Mouse (Mus musculus): Measurements from ENCODE around the gene Rpl21. TPM values are rescaled to one million over a fixed set of nuclear protein-coding genes. Genes with fewer than 3 reads are reported as not detected.
A peak's percentile ranks its signal among the peaks of the same experiment; 100 is the strongest.

The Rpl21 gene
- total RNA-seq, 2 experiments from 2014 or later = 1,719 to 1,886 TPM

DNA sequence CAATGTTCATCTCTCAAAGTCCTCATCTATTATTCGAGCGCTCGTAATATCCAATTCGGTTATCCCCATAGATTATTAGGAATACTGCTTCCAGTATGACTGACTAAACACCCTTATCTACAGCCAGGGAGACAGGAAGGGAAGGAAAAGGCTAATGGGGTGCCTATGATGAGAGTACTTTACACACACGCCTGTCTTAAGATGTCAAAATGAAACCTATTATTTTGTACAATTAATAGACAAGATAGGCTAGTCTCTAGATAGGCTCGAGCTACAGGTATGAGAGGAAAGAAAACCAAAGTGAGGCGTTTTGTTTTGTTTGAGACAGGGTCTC, 288 bp upstream of the Rpl21 start:
- peak; percentile 4; the same call in 1 of the 2 replicates for ATAC-seq (ENCODE audit: poor library complexity, severe bottlenecking)

DNA sequence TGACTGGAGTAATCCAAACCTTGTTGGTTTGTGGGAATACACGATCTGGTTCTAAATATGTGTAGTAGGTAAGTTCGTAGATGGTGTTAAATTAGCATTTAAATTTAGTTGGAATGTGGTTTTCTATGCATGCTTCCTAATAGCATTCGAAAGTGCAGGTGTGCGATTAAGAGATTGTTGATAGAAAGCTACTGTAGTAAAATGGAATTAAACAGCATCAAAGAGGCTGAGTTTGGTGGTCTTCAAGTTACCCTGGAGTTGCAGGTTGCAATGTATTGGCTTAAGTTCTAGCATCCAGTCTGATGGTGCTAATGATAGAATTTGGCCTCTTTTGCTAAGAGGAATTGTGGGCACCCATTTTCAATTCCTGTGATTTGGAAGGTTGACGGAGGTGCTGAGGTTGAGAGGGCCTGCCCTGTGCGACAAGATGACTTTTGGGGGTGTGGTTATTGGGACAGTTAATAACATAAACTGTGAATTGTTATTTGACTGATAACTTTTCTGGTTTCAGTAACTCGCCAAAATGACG, 1.0 kb downstream of the Rpl21 start:
- ATAC-seq (ENCODE audit: poor library complexity, severe bottlenecking) = no peak

DNA sequence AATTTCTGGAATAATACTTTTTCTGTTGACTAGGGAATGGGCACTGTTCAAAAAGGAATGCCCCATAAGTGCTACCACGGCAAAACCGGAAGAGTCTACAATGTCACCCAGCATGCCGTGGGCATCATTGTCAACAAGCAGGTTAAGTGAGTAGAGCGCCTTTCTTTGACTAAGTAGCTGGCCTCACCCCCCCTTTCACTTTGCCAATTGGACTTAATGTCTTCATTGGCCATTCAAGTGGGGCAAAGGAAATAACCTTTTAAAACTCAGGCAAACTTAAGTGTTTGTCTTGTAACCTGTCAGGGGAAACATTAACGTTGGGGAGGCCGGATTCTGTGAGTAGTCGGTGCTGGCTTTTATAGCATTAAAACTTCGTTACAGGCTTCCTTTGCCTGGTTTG, 2.3 kb downstream of the Rpl21 start:
- ATAC-seq (ENCODE audit: poor library complexity, severe bottlenecking) = no peak

DNA sequence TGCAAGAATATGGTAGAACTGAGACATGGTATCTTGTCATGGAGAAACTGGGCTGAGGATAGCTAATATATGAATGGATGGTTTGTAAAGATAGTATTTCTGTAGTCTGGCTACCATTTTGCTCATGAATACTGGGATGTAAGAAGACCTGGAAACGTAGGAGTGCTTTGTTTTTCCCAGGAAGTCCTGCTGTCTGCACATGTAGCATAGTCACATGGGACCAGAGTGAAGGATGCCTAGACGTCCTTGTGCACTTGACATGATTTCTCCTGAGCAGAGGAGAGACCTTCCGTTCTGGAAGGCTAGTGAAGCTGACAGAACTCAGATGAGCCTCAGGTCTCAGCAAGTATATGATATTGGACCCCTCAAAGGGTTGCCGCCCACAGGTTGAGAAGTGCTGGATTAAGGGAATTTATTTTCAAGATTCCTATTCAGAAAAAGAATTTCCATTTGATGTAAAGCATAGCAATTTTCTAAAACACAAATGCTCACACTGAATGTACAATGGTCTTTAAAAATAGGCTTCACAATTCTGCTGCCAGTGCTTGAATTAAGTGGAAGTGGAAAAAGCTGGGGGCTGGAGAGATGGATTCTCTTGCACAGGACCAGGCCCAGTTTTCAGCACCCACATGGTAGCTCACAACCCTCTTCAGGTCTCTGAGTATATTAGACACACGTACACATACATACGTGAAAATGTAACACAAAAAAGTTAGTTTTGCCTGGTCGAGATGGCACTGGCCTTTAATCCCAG, 5.5 kb downstream of the Rpl21 start:
- ATAC-seq (ENCODE audit: poor library complexity, severe bottlenecking) = no peak

DNA sequence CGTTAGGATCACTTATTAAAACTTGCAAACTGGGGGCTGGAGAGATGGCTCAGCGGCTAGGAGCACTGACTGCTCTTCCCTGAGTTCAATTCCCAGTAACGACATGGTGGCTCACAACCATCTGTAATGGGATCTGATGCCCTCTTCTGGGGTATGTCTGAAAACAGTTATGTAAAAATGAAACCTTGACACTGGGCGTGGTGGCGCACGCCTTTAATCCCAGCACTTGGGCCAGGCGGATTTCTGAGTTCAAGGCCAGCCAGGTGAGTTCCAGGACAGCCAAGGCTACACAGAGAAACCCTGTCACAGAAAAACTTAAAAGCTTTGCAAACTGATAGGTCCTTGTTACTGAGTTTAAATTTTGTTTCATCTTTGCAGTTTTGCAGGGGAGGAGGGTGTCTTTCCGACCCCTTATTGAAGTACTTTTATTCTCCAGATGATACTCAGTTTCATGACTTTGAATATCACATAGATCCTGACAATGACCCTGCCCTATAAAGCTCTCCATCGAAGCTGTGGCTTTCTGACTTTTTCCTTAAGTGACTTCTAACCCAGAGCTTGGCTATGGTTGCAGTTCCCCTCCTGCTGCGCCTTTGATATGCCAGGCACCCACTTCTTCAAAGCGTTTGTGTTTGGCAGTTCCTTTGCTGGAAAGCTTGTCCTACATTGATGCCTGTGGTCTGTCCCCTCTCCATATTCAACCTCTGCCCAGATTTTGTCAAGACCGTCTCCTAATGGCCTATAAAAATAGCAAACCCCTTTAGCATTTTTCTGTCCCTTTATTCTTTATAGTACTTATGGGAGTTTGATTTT, 6.4 kb downstream of the Rpl21 start:
- ATAC-seq (ENCODE audit: poor library complexity, severe bottlenecking) = no peak

DNA sequence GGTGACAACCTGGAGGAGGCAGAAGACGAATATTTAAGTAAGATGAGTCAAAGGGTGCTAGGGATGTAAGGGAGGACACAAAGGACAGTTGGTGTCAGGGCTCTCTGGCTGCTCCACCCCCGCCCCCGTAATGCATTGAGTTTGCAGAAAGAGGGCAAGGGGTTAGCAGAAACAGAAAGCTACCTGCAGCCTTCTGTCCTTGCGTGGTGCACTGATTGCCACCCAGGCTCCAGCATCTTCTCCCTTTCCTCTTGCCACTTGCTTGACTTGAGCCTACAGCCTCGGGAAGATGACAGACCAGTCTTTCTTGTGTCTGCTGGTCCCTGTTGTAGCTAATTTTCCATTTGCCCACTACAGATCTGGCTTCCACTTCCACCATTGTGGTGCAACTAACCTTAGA, 7.1 kb downstream of the Rpl21 start:
- ATAC-seq (ENCODE audit: poor library complexity, severe bottlenecking) = no peak

DNA sequence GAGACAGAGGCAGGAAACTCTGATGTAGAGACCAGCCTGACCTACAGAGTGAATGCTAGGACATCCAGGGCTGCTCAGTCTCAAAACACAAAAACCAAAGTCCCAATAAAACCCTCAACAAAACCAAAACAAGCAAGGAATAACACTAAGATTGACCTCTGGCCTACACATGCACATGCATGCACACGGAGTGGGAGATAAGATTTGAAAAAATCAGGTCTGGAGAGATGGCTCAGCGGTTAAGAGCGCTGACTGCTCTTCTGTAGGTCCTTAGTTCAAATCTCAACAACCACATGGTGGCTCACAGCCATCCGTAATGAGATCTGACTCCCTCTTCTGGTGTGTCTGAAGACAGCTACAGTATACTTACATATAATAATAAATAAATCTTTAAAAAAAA, 7.7 kb downstream of the Rpl21 start:
- no peak for ATAC-seq (ENCODE audit: poor library complexity, severe bottlenecking)

DNA sequence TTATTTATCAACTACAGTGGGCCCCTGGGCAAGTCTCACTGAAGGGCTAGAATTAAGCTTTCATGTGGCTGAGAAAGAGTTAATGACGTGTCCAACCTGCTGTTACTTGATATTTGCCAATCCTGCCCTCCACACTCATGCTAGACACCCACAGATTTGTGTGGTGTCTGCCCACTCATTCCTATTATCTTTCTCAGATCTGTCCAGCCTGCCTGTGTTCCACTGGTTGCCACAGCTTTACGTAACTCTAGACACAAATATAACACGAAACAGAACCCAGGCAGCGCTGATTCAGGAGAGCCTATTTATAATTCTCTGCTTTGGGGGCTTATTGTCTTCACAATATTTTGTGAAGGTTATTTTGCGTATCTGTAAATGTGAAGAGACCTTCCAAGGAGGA, 8.6 kb downstream of the Rpl21 start:
- ATAC-seq (ENCODE audit: poor library complexity, severe bottlenecking) = no peak

DNA sequence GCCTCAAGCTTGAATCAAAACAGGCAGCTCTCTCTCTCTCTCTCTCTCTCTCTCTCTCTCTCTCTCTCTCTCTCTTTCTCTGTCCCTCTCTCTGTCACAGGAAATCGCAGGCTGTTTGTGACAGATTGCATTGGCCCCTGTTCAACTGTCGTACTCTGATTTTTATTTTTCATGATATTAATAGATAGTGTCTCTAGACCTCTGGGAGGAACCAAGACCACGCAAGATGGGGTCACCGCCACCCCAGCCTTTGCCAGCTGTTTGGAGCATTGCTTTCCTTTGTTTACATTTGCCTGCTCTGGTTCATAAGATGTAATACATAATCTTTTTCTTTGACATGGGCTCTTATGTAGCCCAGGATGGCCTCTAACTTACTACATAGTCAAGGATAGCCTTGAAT, 9.3 kb downstream of the Rpl21 start:
- ATAC-seq (ENCODE audit: poor library complexity, severe bottlenecking) = no peak

DNA sequence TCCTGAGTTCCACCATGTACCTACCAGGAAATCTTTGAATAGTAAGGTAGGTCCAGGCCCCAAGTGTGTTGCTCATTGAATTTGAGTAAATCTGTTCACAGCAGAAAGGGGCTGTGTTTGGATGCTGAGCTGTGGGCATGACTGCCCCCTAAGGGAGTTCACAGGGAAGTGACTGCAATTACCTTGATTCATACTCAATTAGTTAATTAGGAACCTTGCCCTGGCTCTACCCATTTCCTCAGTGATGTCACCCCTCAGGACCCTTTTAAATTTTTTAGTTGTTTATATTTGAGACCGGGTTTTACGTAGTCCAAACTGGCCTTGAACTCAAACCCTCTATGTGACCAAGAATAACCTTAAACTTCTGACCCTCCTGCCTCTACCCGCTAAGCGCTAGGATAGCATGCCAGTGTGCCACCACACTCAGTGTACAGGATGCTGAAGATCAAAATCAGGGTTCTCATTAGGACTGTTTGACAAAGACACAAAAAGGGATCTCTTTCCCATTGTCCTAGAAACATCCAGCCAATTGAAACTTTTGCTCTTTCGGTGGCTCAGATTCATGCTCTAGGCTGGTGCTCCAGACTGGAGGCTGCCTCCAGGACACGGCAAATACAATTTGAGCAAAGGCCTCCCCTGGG, 11.7 kb downstream of the Rpl21 start:
- ATAC-seq (ENCODE audit: poor library complexity, severe bottlenecking) = peak; percentile 49

DNA sequence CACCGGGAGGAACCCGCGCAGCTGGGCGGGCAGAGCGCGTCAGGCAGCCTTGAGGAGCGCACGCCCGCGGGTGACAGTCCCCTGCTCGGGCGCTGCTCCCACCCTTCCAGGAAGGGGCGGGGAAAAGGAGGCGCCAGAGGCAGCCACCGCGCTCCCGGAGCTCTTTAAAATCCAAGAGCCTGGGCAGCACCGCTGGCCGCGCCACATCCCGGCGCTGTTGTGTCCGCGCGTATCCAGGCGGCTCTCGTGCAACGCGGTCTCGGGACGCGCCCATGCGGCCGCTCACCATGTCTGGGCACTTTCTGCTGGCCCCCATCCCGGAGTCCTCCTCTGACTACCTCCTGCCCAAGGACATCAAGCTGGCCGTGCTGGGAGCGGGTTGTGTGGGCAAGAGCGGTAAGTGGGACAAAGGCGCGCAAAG, 12.3 kb downstream of the Rpl21 start, which contains the start of gene Rasl11a:
Rasl11a (plus strand) TSS at position 127 of the 421 bp plus-strand sequence.
- ATAC-seq (ENCODE audit: poor library complexity, severe bottlenecking) = peak; percentile 82

DNA sequence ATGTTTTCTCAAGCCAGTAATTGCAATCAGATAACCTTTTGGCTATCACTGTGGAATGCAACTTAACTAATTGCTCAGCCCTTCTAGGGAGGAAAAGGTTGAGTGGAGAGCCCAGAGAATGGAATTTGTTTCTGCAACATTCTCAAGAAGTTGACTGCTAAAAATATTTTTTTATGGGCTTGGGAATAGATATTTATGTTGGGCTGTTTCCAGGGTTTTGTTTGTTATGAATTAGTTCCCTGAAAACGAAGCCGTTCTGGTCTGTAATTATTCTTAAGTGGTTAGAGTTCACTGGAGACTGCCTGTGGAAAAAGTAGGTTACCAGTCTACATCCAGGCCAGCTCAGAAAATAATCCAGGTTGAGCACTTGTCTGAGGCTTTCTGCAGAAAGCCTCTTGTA, 13.8 kb downstream of the Rpl21 start:
- no peak for ATAC-seq (ENCODE audit: poor library complexity, severe bottlenecking)

DNA sequence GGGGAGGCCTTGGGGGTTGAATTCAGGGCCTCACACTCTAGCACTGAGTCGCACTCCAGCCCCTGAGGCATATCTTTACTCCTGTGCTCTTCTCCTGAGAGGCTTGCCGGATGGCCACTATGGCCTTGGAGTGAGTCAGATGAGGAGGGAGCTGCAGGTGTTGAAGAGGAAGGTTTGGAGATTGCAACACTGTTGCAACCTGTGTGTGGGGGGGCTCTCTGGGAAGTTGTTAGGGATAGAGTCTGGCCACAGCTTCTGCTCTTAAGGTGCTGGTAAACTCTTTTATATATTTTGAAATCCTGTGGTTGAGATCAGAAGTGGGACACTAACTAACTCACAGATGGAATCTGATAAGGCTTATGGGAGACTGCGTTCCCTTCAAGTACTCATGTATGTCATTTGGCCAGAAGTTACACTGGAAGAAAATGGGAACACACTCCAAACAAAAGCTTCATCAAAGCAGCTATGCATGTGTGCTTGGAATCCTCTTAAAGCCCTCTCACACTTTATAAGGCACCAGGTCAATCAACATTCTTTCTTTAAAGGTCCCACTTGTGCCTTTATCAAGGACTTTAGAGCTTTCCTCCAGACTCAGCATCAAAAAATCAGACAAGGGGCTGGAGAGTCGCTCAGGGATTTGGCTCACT, 16.4 kb downstream of the Rpl21 start:
- ATAC-seq (ENCODE audit: poor library complexity, severe bottlenecking) = no peak

DNA sequence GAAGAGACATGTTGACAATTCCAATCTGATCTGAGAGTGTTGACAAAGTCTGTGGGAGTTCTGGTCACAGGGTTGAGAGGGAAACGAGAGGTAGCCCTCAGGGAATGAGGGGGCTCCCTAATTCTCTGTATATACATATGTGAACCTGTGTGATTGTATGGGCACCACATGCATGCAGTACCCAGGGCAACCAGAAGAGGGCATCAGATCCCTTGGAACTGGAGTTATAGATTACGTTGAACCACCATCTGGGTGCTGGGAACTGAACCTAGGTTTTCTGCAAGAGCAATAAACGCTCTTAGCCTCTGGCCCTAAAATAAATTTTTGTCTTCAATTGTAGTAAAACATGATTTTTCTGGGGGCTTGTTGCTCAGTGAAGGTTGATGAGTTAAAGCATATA, 23.4 kb downstream of the Rpl21 start:
- no peak for ATAC-seq (ENCODE audit: poor library complexity, severe bottlenecking)

DNA sequence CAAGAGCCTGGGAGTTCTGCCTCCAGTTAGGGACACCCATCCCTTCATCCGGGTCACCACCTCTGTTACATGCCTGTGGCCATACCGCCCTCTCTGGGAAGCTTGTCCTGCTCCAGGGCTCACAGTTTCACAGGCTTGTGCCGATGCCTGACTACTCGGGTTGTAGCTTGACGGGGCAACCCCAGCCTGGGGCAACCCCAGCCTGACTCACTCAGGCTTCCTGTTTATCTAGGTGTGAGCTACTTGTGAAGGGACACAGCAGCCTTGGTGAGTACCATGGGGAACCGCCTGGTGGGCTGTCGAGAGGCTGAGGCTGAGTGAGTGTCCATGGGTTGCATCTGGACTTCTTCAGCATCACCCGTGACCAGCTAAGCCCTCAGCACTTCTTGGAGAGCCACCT, 24.9 kb downstream of the Rpl21 start:
- ATAC-seq (ENCODE audit: poor library complexity, severe bottlenecking) = no peak

DNA sequence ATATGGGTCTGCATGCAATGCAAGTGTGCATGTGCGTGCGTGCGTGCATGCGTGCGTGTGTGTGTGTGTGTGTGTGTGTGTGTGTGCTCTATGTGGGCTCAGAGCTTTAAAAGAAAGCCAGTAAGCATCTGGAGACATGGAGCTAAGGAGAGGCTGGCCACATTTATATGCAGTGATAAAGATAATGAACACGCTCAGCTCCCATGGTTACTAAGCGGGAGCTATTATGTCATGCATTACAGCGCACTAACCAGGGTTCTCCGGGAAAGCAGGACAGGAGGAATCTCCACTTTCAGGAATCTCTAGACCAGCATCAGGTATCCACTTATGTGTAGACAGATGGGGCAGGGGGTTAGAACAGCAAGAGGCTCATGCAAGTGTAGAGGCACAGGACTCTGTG, 26.1 kb downstream of the Rpl21 start:
- ATAC-seq (ENCODE audit: poor library complexity, severe bottlenecking) = no peak

DNA sequence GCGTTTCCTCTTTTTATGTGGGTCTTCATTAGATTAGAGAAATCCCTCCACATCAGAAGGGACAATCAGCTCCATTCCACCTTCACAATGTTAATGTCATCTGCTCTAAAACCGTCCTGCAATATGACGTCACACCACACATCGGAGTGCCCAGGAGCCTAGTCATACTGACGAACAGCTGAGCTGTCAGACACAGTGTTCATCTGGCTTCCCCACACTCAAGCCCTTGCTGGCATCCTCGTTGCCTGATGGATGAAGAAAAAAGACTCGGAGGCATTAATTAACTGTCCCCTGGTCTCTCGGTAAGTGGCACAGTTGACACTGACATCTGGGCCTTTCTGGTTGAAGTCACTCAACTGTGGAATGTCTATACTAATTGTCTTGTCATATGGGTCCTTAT, 26.6 kb downstream of the Rpl21 start:
- ATAC-seq (ENCODE audit: poor library complexity, severe bottlenecking) = no peak

DNA sequence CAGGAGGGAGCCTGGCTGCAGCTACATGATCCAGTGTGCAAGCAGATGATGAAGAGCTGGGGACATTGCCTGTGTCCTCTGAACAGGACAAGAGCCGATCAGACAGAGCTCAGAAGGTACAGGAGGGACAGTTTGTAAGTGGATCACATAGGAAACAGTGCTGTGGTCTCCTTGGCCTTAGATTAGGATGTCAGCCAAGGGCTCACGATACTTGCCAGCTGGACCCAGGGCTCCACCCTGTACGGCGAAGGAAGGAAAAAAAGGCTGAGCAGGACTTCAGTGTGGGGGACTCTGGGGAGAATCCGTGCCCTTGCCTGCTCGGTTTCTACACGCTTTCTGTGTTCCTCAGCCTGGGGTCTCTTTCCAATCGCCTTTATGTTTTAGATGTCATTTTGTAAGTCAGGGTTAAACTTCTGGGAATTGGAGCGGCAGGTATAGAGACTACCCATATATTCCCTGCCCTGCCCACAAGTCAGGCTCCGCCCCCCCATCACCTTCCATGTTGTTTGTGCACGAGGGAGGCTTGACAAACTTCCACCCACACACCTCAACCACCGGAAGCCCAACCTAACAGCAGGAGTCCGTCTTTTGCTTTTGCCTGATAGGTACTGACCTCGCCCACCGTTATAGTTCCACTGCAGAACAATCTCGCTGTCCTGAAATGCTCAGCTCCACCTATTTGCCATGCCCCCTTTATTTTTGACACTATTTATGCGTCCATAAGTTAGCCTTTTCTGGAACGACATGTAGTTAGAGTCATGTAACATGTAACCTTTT, 27.7 kb downstream of the Rpl21 start:
- no peak for ATAC-seq (ENCODE audit: poor library complexity, severe bottlenecking)

DNA sequence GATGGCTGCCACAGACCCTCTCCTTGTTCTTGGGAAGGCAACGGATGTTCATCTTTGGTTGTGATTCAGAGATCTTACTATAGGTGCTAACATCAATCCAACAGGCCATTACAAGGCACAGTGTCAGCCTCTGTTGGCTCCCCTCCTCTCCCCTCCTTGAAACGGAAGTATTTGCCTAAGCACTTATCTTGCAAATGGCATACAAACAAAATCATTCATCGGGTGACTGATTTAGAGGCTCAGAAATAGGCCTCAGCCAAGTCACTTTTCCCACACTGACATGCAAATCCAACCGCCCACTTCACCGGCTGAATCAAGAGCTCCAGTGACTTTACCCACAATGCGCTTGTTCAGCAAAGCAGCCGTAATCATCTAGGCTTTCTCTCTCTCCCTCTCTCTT, 28.9 kb downstream of the Rpl21 start:
- ATAC-seq (ENCODE audit: poor library complexity, severe bottlenecking) = no peak

DNA sequence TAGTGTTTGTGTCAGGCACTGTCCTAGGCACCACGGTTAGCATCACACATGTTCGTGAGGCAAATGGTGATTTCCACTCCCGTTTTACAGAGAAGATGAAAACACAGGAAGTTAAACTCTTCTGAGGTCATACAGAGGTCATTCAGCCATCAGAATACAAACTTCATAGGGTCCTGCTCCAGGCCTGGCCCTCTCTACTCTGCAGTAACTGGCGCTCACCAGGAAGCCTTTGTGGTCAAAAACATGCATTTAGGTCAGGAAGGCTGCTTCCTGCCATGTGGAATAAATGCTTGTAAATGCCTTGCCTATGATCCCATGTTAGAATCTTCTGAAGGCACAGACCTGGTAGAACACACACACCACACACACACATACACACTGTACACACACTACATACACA, 32.8 kb downstream of the Rpl21 start:
- ATAC-seq (ENCODE audit: poor library complexity, severe bottlenecking) = no peak
